Comparison of ENCODE assay signal across 8 mouse cellular contexts in genomic region chr2:27764937-27765319, GRCm38 (mm10).
A peak's percentile ranks its signal among the peaks of the same experiment; 100 is the strongest.
DNase-seq lines count a peak whose midpoint lies in the region; ATAC-seq and TF ChIP-seq lines count a peak whose summit lies in the region.

No protein-coding gene starts in this region.

- peak; percentile 73 for DNase-seq in R1 (ENCODE audit: low read depth, low spot score)
- peak; percentile 95 to 98 for DNase-seq in cerebellum, postnatal 14 days
- DNase-seq in gastrocnemius, adult 18-20 months (ENCODE audit: low spot score), result peak; percentile 93
- DNase-seq in left cerebral cortex, adult 2 months (ENCODE audit: extremely low spot score in 1 of 2, low spot score in 2 of 2), result peak; percentile 84 to 90
- DNase-seq in right cerebral cortex, postnatal 10 days (ENCODE audit: low spot score in 2 of 2), result peak; percentile 82 to 91
- DNase-seq in urinary bladder, postnatal 25 days (ENCODE audit: low spot score), result peak; percentile 90

- no peaks in the 10 kb centered on the region for H3K9me3 ChIP-seq in hindbrain, embryonic 16.5 days (ENCODE audit: control insufficient read depth, low read length)

- H3K36me3 ChIP-seq in hindbrain, embryonic 16.5 days (ENCODE audit: control insufficient read depth, insufficient read depth, low read length), result peaks cover 3% of the 10 kb centered on the region

- H3K27ac ChIP-seq in hindbrain, embryonic 16.5 days (ENCODE audit: low read depth, low read length), result peak overlapping the region; percentile 20; the same call in 1 of the 2 replicates
- H3K27ac ChIP-seq in left cerebral cortex, adult 2 months, result no peak overlapping the region

- peaks cover 14% of the 10 kb centered on the region for H3K4me1 ChIP-seq in hindbrain, embryonic 16.5 days (ENCODE audit: control insufficient read depth, insufficient read depth, low read depth, low read length)

- no peak overlapping the region for H3K9ac ChIP-seq in hindbrain, embryonic 16.5 days (ENCODE audit: low read depth, low read length)

- intact Hi-C loops in left cerebral cortex, adult 2 months (cut with DNase I), result loop anchor here (1.0 to 2.0 kb wide), 2 partner anchors 213 to 476 kb away; no protein-coding TSS in a partner anchor

- H3K4me3 ChIP-seq in hindbrain, embryonic 16.5 days (ENCODE audit: low read length), result no peak overlapping the region
- H3K4me3 ChIP-seq in left cerebral cortex, adult 2 months, result no peak overlapping the region

- peak; percentile 89 for TF ChIP-seq CTCF in left cerebral cortex, adult 2 months (IDR thresholded peaks at IDR 0.05)

- 27% methylated on average over 3 of the region's 3 CpGs for WGBS in hindbrain, embryonic 16.5 days

- no peaks in the 10 kb centered on the region for H3K27me3 ChIP-seq in hindbrain, embryonic 16.5 days (replicated peaks; ENCODE audit: control insufficient read depth, insufficient read depth, low read length)

- no peak overlapping the region for H3K4me2 ChIP-seq in hindbrain, embryonic 16.5 days (ENCODE audit: low read length)

- peak; percentile 73 for ATAC-seq in hindbrain, embryonic 16.5 days
- peak; percentile 90 for ATAC-seq in megakaryocyte progenitor cell, adult 5-6 weeks (replicated peaks; ENCODE audit: poor library complexity)
